In genomic region chr7:121706411-121707072, GRCm38 (mm10) we compare ENCODE assay signal across 7 mouse cellular contexts. TPM values are rescaled to one million over a fixed set of nuclear protein-coding genes. Genes with fewer than 3 reads are reported as not detected.
DNase-seq lines count a peak whose midpoint lies in the region; ATAC-seq and TF ChIP-seq lines count a peak whose summit lies in the region.

No protein-coding gene starts in this region.

- no peaks in the 10 kb centered on the region for H3K9me3 ChIP-seq in limb, embryonic 10.5 days (replicated peaks)
- no peaks in the 10 kb centered on the region for H3K9me3 ChIP-seq in midbrain, embryonic 10.5 days (replicated peaks)

- peak; percentile 56 to 68 for DNase-seq in adrenal gland, adult 18-20 months (ENCODE audit: low spot score in 2 of 2)
- DNase-seq in cerebellum, postnatal 4 days (ENCODE audit: low spot score in 2 of 2), result peak; percentile 31 to 53
- peak; percentile 52 for DNase-seq in gastrocnemius, postnatal 14 days
- peak; percentile 66 for DNase-seq in limb, embryonic 10.5 days (ENCODE audit: low spot score)
- peak; percentile 63 for DNase-seq in midbrain, embryonic 10.5 days (ENCODE audit: low spot score)

- intact Hi-C loops in gastrocnemius, postnatal 14 days (cut with DNase I; ENCODE audit: low total_unique reads), result no loop called here

- H3K4me1 ChIP-seq in limb, embryonic 10.5 days, result peaks cover 22% of the 10 kb centered on the region
- peaks cover 39% of the 10 kb centered on the region for H3K4me1 ChIP-seq in midbrain, embryonic 10.5 days
- H3K4me1 ChIP-seq in small intestine, adult 2 months (ENCODE audit: control insufficient read depth, insufficient read depth, insufficient read length, low read length), result peaks cover 5% of the 10 kb centered on the region

- peaks cover 18% of the 10 kb centered on the region for H3K36me3 ChIP-seq in limb, embryonic 10.5 days
- peaks cover 13% of the 10 kb centered on the region; the same call in 1 of the 2 replicates for H3K36me3 ChIP-seq in midbrain, embryonic 10.5 days
- H3K36me3 ChIP-seq in small intestine, adult 2 months (ENCODE audit: control insufficient read depth, insufficient read depth, low read length), result no peaks in the 10 kb centered on the region

- peak; percentile 27 for ATAC-seq in inflammation-experienced regulatory T-cells, adult 6 months

- no peak for TF ChIP-seq CTCF in small intestine, adult 2 months (IDR thresholded peaks at IDR 0.05; ENCODE audit: extremely low read depth, insufficient read length, insufficient replicate concordance, low read depth, low read length)

- 0 out of 2 replicates have a peak, but pooled peaks cover 5% of the 10 kb centered on the region for H3K27me3 ChIP-seq in limb, embryonic 10.5 days (ENCODE audit: low read depth, poor library complexity, severe bottlenecking)
- 0 out of 2 replicates have a peak, but pooled peaks cover 3% of the 10 kb centered on the region for H3K27me3 ChIP-seq in midbrain, embryonic 10.5 days (ENCODE audit: low read depth, poor library complexity, severe bottlenecking)
- no peaks in the 10 kb centered on the region for H3K27me3 ChIP-seq in small intestine, adult 2 months (ENCODE audit: control insufficient read depth, insufficient read depth, low read length)

- peak overlapping the region; percentile 92 for H3K27ac ChIP-seq in limb, embryonic 10.5 days
- peak overlapping the region; percentile 93 for H3K27ac ChIP-seq in midbrain, embryonic 10.5 days (replicated peaks)
- H3K27ac ChIP-seq in small intestine, adult 2 months (ENCODE audit: insufficient read depth, low read depth, low read length), result no peak overlapping the region

- H3K4me3 ChIP-seq in limb, embryonic 10.5 days, result peak overlapping the region; percentile 86
- peak overlapping the region; percentile 92 for H3K4me3 ChIP-seq in midbrain, embryonic 10.5 days
- peak overlapping the region; percentile 70 for H3K4me3 ChIP-seq in small intestine, adult 2 months (ENCODE audit: low read depth, low read length)

- no peak for TF ChIP-seq POLR2A in small intestine, adult 2 months (IDR thresholded peaks at IDR 0.05; ENCODE audit: low read depth, low read length)

- WGBS in limb, embryonic 10.5 days, result 1% methylated on average over 77 of the region's 77 CpGs
- WGBS in midbrain, embryonic 10.5 days, result under 1% methylated on average over 53 of the region's 77 CpGs
- WGBS in small intestine, adult 2 months, result 2% methylated on average over 71 of the region's 77 CpGs

RNA-seq across cellular contexts. Expression of gene Usp31, which starts 0.5 kb away (rescaled TPM):
- total RNA-seq in adrenal gland, adult 18-20 months (2021), result 10 to 100 TPM; 15.8 to 17.1 TPM
- 1 to 10 TPM; 4.3 to 4.6 TPM for total RNA-seq in gastrocnemius, postnatal 14 days (2021)
- polyA plus RNA-seq in inflammation-experienced regulatory T-cells, adult 6 months (2017; shearing (Covaris generic)), result 1 to 10 TPM; 1.3 to 2.8 (median 2.1) TPM
- polyA plus RNA-seq in limb, embryonic 10.5 days (2016; fragmentation: Nextera tagmentation; extraction: Ambion mirVana), result 1.6 and 2.3 TPM in 2 replicates
- polyA plus RNA-seq in midbrain, embryonic 10.5 days (2016; fragmentation: Nextera tagmentation; extraction: Ambion mirVana), result 2.4 and 2.5 TPM in 2 replicates
- 0.67 and 0.74 TPM in 2 replicates for polyA plus RNA-seq in small intestine, adult 2 months (2012; rRNA removed)

RNA-seq across cellular contexts. Expression of gene Scnn1g, which starts 27.7 kb away (rescaled TPM):
- not detected for total RNA-seq in adrenal gland, adult 18-20 months (2021)
- not detected for total RNA-seq in gastrocnemius, postnatal 14 days (2021)
- polyA plus RNA-seq in inflammation-experienced regulatory T-cells, adult 6 months (2017; shearing (Covaris generic)), result not detected
- polyA plus RNA-seq in limb, embryonic 10.5 days (2016; fragmentation: Nextera tagmentation; extraction: Ambion mirVana), result 0.06 TPM in 1 of 2 replicates, not detected in the other
- polyA plus RNA-seq in midbrain, embryonic 10.5 days (2016; fragmentation: Nextera tagmentation; extraction: Ambion mirVana), result 0.04 TPM in 2 replicates
- polyA plus RNA-seq in small intestine, adult 2 months (2012; rRNA removed), result 0.25 TPM in 1 of 2 replicates, not detected in the other
